Mouse (Mus musculus): ENCODE data around the gene Ifi205.

Gene Ifi205

GRCm38 (mm10) chr1:173973111-173973510 is 58.5 kb downstream of the Ifi205 start:
- DNase-seq (ENCODE audit: low read depth, low spot score) = peak; percentile 1

All from A20 (cell line).